Mouse (Mus musculus) forebrain, embryonic 11.5 days (tissue): ENCODE data around the gene Siglece. TPM values are rescaled to one million over a fixed set of nuclear protein-coding genes. Genes with fewer than 3 reads are reported as not detected.

Source experiments
- ATAC-seq: fragments of 200-750 bp; cut with Nextera tagmentation; replicated peaks from 2 replicates; pipeline ENCODE4 v1.8.0; 2017; ENCODE audit warnings: moderate TSS enrichment; ENCODE audit not compliant: low FRiP score
- DNase-seq: peaks from one replicate; pipeline ENCODE4 v3.0.0-alpha.2; 2017; ENCODE audit warnings: low spot score
- H3K27ac ChIP-seq: fragments of 300-500 bp; sonication (generic); 2 replicates; pipeline ENCODE4 v1.5.1; 2014; ENCODE audit warnings: low read depth, low read length
- H3K27me3 ChIP-seq: fragments of 300-500 bp; sonication (generic); 2 replicates; pipeline ENCODE4 v1.6.1; 2014; ENCODE audit warnings: mild to moderate bottlenecking, low read length, mixed read lengths; ENCODE audit not compliant: control insufficient read depth, insufficient read depth
- H3K36me3 ChIP-seq: fragments of 300-500 bp; sonication (generic); 2 replicates; pipeline ENCODE4 v1.6.1; 2014; ENCODE audit warnings: mild to moderate bottlenecking, low read length, moderate library complexity, mixed read lengths; ENCODE audit not compliant: control insufficient read depth, insufficient read depth
- H3K4me1 ChIP-seq: fragments of 300-500 bp; sonication (generic); replicated peaks from 2 replicates; pipeline ENCODE4 v1.6.1; 2014; ENCODE audit warnings: low read length, mixed read lengths; ENCODE audit not compliant: control insufficient read depth, insufficient read depth
- H3K4me2 ChIP-seq: fragments of 300-500 bp; sonication (generic); 2 replicates; pipeline ENCODE4 v1.6.1; 2014; ENCODE audit warnings: low read depth, mild to moderate bottlenecking, low read length, moderate library complexity, mixed read lengths; ENCODE audit not compliant: severe bottlenecking
- H3K4me3 ChIP-seq: fragments of 300-500 bp; sonication (generic); 2 replicates; pipeline ENCODE4 v1.5.1; 2014; ENCODE audit warnings: low read depth, low read length
- H3K9ac ChIP-seq: fragments of 300-500 bp; sonication (generic); 2 replicates; pipeline ENCODE4 v1.6.1; 2014; ENCODE audit warnings: low read length
- H3K9me3 ChIP-seq: fragments of 300-500 bp; sonication (generic); 2 replicates; pipeline ENCODE4 v1.6.1; 2016; ENCODE audit warnings: low read length, mixed read lengths; ENCODE audit not compliant: control insufficient read depth
- WGBS: fragments of 180-500 bp; shearing (Covaris S2); extraction: QIAGEN DNeasy Blood & Tissue Kit; methylation state at CpG from one replicate; pipeline ENCODE4 v1.1.7; 2014; 5-methylcytosine and 5-hydroxymethylcytosine counted together
- polyA plus RNA-seq: library from polyadenylated mRNA; unstranded; fragments of >200 nt; fragmentation: Nextera tagmentation; extraction: Ambion mirVana; gene quantifications from 2 replicates; pipeline ENCODE4 v1.2.1, GENCODE M21; 2014

The Siglece gene
- polyA plus RNA-seq, 1 experiment from 2014 or later: 0.32 TPM

DNA sequence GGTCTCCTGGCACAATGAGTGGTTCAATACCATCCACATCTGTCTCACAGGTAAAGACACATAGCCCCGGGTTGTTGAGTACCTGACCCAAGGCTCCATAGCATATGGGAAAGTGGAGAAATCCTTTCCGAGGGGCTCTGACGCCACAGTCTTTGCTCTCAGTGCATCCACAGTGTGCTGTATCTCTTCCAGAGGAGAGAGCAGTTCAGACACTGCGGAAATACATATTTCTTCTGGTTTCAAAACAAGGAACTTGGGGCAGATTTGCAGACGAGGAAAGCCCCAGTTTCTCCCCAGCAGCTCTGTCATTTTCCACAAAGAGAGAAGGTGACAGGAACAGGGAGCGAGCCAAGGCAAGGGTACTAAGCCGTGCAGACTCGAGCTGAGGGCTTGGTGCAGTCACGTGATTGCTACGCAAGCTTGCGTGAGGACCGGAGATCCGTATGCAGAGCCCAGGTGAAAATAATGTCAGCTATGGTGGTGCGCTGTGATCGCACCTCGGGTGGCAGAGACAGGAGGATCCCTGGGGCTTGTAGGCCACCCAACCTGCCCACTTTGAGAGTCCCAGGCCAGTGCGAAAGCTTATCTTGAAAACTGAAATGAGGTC is 16.8 kb downstream of the Siglece start:
- no peak overlapping the region for H3K4me3 ChIP-seq
- no peaks in the 10 kb centered on the region for H3K9me3 ChIP-seq
- H3K4me2 ChIP-seq: no peak overlapping the region
- H3K27ac ChIP-seq: no peak overlapping the region
- no peaks in the 10 kb centered on the region for H3K36me3 ChIP-seq
- DNase-seq (no peak), ATAC-seq (no peak)
- H3K4me1 ChIP-seq: no peaks in the 10 kb centered on the region
- no peaks in the 10 kb centered on the region for H3K27me3 ChIP-seq
- H3K9ac ChIP-seq: no peak overlapping the region
- 86% methylated on average over 17 of the region's 17 CpGs for WGBS

DNA sequence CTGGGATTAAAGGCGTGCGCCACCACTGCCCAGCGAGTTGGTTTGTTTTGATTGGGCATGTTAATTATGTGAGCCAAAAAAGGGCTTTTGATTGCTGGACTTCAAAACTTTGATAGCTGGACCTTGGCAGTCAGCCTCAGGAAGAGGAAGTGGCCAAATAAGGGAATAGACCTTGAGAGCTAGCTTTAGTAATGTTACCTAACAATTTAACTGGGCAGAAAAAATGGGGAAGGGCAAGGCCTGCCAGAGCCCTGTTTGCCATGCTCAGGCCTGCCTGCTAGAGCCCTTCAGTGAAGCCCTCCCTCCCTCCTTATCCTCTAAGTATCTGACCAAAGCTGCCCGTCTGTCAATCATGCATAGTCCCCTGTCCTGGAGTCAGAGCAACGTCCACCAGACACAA is 17.4 kb downstream of the Siglece start:
- no peak overlapping the region for H3K27ac ChIP-seq
- H3K4me1 ChIP-seq: no peaks in the 10 kb centered on the region
- no peak for DNase-seq
- no peaks in the 10 kb centered on the region for H3K9me3 ChIP-seq
- ATAC-seq: no peak
- WGBS: 86% methylated on average over 5 of the region's 5 CpGs
- H3K4me3 ChIP-seq: no peak overlapping the region
- no peak overlapping the region for H3K9ac ChIP-seq
- H3K4me2 ChIP-seq: no peak overlapping the region
- H3K36me3 ChIP-seq: no peaks in the 10 kb centered on the region
- H3K27me3 ChIP-seq: no peaks in the 10 kb centered on the region

DNA sequence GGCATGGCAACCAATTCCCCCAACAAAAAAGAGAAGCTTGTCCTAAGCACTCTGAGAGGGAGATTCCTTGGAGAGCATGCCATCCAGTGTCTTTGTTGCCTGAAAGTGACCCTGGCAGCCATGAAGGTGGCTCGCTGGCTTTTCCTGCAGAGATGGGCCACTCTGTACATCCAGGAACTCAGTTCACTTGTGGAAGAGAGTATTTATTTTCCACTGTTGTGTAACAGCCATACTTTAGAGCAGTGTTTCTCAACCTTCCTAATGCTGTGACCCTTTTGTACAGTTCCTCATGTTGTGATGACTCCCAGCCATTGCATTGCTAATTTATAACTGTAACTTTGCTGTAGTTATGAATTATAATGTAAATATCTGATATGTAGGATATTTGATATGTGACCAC is 22.8 kb downstream of the Siglece start:
- WGBS: 76% methylated on average over 1 of the region's 1 CpGs
- no peaks in the 10 kb centered on the region for H3K9me3 ChIP-seq
- no peak overlapping the region for H3K9ac ChIP-seq
- H3K4me3 ChIP-seq: no peak overlapping the region
- H3K27me3 ChIP-seq: no peaks in the 10 kb centered on the region
- H3K4me2 ChIP-seq: no peak overlapping the region
- DNase-seq: no peak
- ATAC-seq: no peak
- no peak overlapping the region for H3K27ac ChIP-seq
- no peaks in the 10 kb centered on the region for H3K36me3 ChIP-seq
- no peaks in the 10 kb centered on the region for H3K4me1 ChIP-seq

DNA sequence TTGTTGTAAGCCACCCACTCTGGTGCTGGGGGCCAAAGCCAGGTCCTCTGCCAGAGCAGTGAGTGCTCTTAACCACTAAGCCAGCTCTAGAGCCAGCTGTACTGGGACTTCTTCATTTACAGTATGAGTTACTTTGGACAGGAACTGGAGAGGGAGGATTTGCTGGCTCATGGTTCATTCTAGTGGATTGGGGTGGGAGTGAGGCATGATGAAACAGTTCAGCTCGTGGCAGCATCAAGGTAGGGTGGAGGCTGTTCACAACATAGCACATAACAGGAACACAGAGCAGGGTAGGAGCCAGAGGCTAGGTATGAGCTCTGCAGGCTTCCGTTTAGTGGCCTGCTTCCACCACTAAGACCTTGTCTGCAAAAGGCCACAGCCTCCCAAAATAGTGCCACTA is 23.8 kb downstream of the Siglece start:
- H3K9ac ChIP-seq: no peak overlapping the region

DNA sequence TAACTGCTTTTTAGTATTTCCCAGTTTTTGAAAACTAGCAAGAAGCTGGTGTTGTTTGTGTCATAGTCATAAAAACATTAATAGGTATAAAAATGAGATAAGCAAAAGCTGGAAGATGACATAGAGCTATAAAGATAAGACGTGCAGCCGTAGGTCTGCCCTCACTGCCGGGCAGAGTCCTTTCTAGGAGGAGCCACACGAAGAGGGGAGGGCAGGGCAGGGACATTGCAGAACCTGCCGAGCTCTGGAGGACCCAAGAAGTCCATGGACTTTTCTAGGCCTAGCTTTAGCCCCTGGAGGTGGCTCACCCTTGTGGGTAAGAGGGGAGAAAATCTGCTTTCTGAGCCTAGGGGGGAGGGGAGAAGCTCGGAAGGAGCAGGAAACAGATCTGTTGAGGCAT is 25.5 kb downstream of the Siglece start, which contains the start of gene Ceacam18:
Gene Ceacam18, plus strand, starts transcription at position 208 of the 400 bp plus-strand sequence.
- ATAC-seq: no peak
- Histone ChIP-seq H3K27me3 (no peaks in the 10 kb centered on the region), H3K9me3 (no peaks in the 10 kb centered on the region), H3K4me3 (no peak within 1 kb of the TSS), H3K4me1 (no peaks in the 10 kb centered on the region), H3K9ac (no peak within 1 kb of the TSS), H3K4me2 (no peak within 1 kb of the TSS), H3K36me3 (no peaks in the 10 kb centered on the region), H3K27ac (no peak within 1 kb of the TSS)
- 78% methylated on average over 6 of the region's 6 CpGs for WGBS
- no peak for DNase-seq

More for the DNA sequence above, 23.8 kb downstream of the Siglece start:
- no peaks in the 10 kb centered on the region for H3K27me3 ChIP-seq
- H3K4me3 ChIP-seq: no peak overlapping the region
- H3K9me3 ChIP-seq: no peaks in the 10 kb centered on the region
- ATAC-seq (no peak), DNase-seq (no peak)
- no peak overlapping the region for H3K4me2 ChIP-seq
- WGBS: 65% methylated on average over 2 of the region's 2 CpGs
- no peaks in the 10 kb centered on the region for H3K36me3 ChIP-seq
- no peaks in the 10 kb centered on the region for H3K4me1 ChIP-seq
- H3K27ac ChIP-seq: no peak overlapping the region

DNA sequence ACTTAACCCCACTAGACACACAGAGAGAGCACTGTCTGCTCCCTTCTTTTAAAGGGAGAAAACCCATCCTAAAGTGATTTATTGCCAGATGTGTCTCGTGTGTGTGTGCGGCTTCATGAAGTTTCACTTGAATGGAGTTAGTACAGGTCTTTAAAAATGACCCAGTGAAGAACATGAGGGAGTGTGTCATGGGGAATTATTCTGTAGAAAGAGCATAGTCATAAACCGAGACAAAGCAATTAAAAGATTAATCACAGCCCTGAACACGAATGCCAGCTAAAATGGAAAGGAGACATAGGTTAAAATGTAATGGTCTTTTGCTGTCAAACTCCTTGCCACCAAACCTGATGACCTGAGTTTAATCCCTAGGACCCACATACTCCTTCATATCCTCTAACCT is 26.0 kb downstream of the Siglece start:
- Histone ChIP-seq H3K9ac (no peak overlapping the region), H3K4me2 (no peak overlapping the region), H3K9me3 (no peaks in the 10 kb centered on the region), H3K27ac (no peak overlapping the region), H3K4me3 (no peak overlapping the region), H3K27me3 (no peaks in the 10 kb centered on the region), H3K36me3 (no peaks in the 10 kb centered on the region), H3K4me1 (no peaks in the 10 kb centered on the region)
- DNase-seq (no peak), ATAC-seq (no peak)
- whole genome bisulfite sequencing: 87% methylated on average over 4 of the region's 4 CpGs

DNA sequence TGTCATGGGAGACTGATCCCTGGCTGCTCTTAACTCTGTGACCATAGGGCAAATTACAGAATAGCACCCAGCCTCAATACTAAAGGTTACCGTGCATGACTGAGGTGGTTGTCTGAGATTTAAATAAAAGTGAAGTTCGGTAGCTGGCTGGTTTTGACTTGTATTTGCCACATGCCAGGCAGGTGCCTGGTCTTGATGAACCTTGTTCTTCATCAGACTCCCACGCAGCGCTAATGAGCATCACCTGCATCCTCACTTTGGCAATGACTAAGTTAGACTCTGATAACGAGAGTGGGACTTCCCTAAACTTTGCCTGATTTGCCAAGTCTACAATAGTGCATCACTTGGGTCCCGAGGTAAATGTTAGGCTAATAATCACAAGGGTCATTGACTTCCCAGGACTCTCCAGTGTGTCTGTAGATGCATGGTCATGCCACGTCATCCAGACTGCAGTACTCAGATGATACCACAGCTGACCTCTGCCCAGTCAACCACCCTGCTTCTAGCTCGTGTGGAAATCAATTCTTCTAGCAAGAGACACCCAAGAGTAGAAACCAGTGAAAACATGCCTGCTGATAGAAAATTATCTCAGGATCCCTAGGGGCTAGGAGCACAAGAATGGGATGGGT is 34.1 kb downstream of the Siglece start:
- H3K4me2 ChIP-seq: no peak overlapping the region
- DNase-seq (no peak), ATAC-seq (no peak)
- H3K4me3 ChIP-seq: no peak overlapping the region
- H3K27me3 ChIP-seq: no peaks in the 10 kb centered on the region
- no peaks in the 10 kb centered on the region for H3K36me3 ChIP-seq
- no peaks in the 10 kb centered on the region for H3K4me1 ChIP-seq
- H3K27ac ChIP-seq: no peak overlapping the region
- no peak overlapping the region for H3K9ac ChIP-seq
- no peaks in the 10 kb centered on the region for H3K9me3 ChIP-seq
- WGBS: 80% methylated on average over 8 of the region's 8 CpGs

DNA sequence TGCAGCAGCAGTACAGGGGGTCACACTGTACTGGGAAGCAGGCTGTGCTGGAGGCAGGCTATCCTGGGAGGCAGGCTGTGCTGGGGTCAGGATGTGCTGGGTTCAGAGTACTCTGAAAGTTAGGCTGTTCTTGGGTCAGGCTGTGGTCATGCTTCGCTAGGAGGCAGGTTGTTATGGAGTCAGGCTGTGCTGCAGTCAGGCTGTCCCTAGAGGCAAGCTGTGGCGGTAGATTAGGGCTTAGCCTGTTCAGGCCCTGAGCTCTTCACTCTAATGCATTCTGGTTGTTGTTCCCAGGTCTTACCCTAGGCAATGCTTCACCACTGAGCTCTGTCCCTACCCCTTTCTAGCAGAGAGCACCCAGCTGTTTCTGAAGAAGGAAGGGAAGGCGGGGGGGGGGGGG is 34.9 kb downstream of the Siglece start:
- H3K36me3 ChIP-seq: no peaks in the 10 kb centered on the region

DNA sequence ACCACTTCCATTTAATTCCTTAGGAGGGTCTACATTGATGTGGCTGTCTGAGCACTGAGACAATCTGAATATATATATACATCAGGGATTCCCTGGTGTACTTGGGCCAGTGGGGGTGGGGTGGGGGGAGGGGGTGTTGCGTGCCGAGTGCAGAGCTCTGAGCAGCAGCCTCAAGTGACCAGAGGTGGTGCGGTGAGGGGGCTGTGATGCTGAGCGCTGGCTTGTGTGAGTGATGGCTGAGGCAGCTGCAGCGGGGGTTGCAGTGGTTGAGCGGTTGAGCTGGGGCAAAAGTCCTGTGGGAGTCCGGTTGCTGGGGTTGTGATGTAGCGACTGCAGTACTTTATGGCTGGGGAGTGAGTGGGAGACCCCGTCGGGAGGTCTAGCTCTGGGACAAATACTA is 36.1 kb downstream of the Siglece start:
- 17% methylated on average over 10 of the region's 10 CpGs for WGBS
- Histone ChIP-seq H3K4me2 (no peak overlapping the region), H3K9ac (no peak overlapping the region), H3K36me3 (no peaks in the 10 kb centered on the region), H3K27ac (no peak overlapping the region), H3K27me3 (no peaks in the 10 kb centered on the region), H3K4me3 (no peak overlapping the region), H3K9me3 (no peaks in the 10 kb centered on the region), H3K4me1 (no peaks in the 10 kb centered on the region)
- no peak for DNase-seq
- no peak for ATAC-seq

More for the DNA sequence above, 34.9 kb downstream of the Siglece start:
- no peaks in the 10 kb centered on the region for H3K4me1 ChIP-seq
- DNase-seq (no peak), ATAC-seq (no peak)
- no peaks in the 10 kb centered on the region for H3K27me3 ChIP-seq
- WGBS: 80% methylated on average over 3 of the region's 3 CpGs
- H3K9ac ChIP-seq: no peak overlapping the region
- no peaks in the 10 kb centered on the region for H3K9me3 ChIP-seq
- H3K4me3 ChIP-seq: no peak overlapping the region
- no peak overlapping the region for H3K4me2 ChIP-seq
- H3K27ac ChIP-seq: no peak overlapping the region
